Mouse (Mus musculus) MEL (cell line): ENCODE data around the gene 4930442H23Rik.

Source experiments
- CTCF ChIP-seq, 3 experiments: IDR thresholded peaks in 2 of 3; conservative IDR thresholded peaks in 1 of 3; 2 replicates each; pipeline ENCODE4 v1.5.1; 2011 to 2012; ENCODE audit warnings: low read length in 3 of 3, low read depth in 2 of 3, mild to moderate bottlenecking in 2 of 3, improper control_type of control experiment in 1 of 3, inconsistent platforms in 1 of 3, mixed read lengths in 1 of 3, moderate library complexity in 1 of 3; ENCODE audit not compliant: control insufficient read depth in 1 of 3, insufficient read depth in 1 of 3, poor library complexity in 1 of 3, severe bottlenecking in 1 of 3
- POLR2A ChIP-seq, 2 experiments: IDR thresholded peaks; 2 replicates each; pipeline ENCODE4 v1.6.1; 2011 to 2012; ENCODE audit warnings: low read length in 2 of 2, mild to moderate bottlenecking in 2 of 2, control low read depth in 1 of 2, improper control_type of control experiment in 1 of 2, low read depth in 1 of 2, moderate library complexity in 1 of 2; ENCODE audit not compliant: control insufficient read depth in 1 of 2, insufficient read depth in 1 of 2, poor library complexity in 1 of 2
- SIN3A ChIP-seq: IDR thresholded peaks from 2 replicates; pipeline ENCODE4 v1.6.1; 2012; ENCODE audit warnings: low read length, improper control_type of control experiment, inconsistent platforms

- TF ChIP-seq SIN3A, result peak; percentile 46; the same call in 1 of the 2 replicates
- TF ChIP-seq CTCF (IDR thresholded peaks at IDR 0.05 in 2 of 3, conservative IDR thresholded peaks at IDR 0.05 in 1 of 3; ENCODE audit: control insufficient read depth in 1 of 3, insufficient read depth in 1 of 3, low read depth in 2 of 3, low read length in 3 of 3, poor library complexity in 1 of 3, severe bottlenecking in 1 of 3), result no peak
- no peak for TF ChIP-seq POLR2A (IDR thresholded peaks at IDR 0.05; ENCODE audit: control insufficient read depth in 1 of 2, insufficient read depth in 1 of 2, low read depth in 1 of 2, low read length in 2 of 2, poor library complexity in 1 of 2)
These were observed 37.9 kb upstream of the 4930442H23Rik start for GRCm38 (mm10) chr10:81221402-81222015.
